Mouse (Mus musculus) midbrain, embryonic 11.5 days (tissue): Measurements from ENCODE around the gene Cab39l. TPM values are rescaled to one million over a fixed set of nuclear protein-coding genes. Genes with fewer than 3 reads are reported as not detected.

Experiments
- ATAC-seq: fragments of 200-750 bp; cut with Nextera tagmentation; 2 replicates; pipeline ENCODE4 v1.8.0; 2017; ENCODE audit warnings: moderate TSS enrichment, moderate library complexity; ENCODE audit not compliant: low FRiP score
- DNase-seq: peaks from one replicate; pipeline ENCODE4 v3.0.0; 2015; ENCODE audit warnings: low spot score; ENCODE audit errors: missing footprints
- H3K27ac ChIP-seq: fragments of 300-500 bp; sonication (generic); 2 replicates; pipeline ENCODE4 v1.5.1; 2014; ENCODE audit warnings: low read depth, low read length
- H3K27me3 ChIP-seq: fragments of 300-500 bp; sonication (generic); 2 replicates; pipeline ENCODE4 v1.6.1; 2014; ENCODE audit warnings: mild to moderate bottlenecking, low read length, moderate library complexity, mixed read lengths; ENCODE audit not compliant: control insufficient read depth, insufficient read depth
- H3K36me3 ChIP-seq: fragments of 300-500 bp; sonication (generic); 2 replicates; pipeline ENCODE4 v1.6.1; 2014; ENCODE audit warnings: mild to moderate bottlenecking, low read length, moderate library complexity, mixed read lengths; ENCODE audit not compliant: control insufficient read depth, insufficient read depth
- H3K4me1 ChIP-seq: fragments of 300-500 bp; sonication (generic); 2 replicates; pipeline ENCODE4 v1.6.1; 2014; ENCODE audit warnings: low read length; ENCODE audit not compliant: control insufficient read depth, insufficient read depth
- H3K4me2 ChIP-seq: fragments of 300-500 bp; sonication (generic); 2 replicates; pipeline ENCODE4 v1.6.1; 2014; ENCODE audit warnings: mild to moderate bottlenecking, moderate library complexity
- H3K4me3 ChIP-seq: fragments of 300-500 bp; sonication (generic); 2 replicates; pipeline ENCODE4 v1.5.1; 2014; ENCODE audit warnings: low read depth, low read length
- H3K9ac ChIP-seq: fragments of 300-500 bp; sonication (generic); 2 replicates; pipeline ENCODE4 v1.6.1; 2014; ENCODE audit warnings: low read length
- H3K9me3 ChIP-seq: fragments of 300-500 bp; sonication (generic); 2 replicates; pipeline ENCODE4 v1.6.1; 2016; ENCODE audit warnings: low read length; ENCODE audit not compliant: control insufficient read depth
- WGBS: fragments of 180-500 bp; shearing (Covaris S2); extraction: QIAGEN DNeasy Blood & Tissue Kit; methylation state at CpG from one replicate; pipeline ENCODE4 v1.1.7; 2014; 5-methylcytosine and 5-hydroxymethylcytosine counted together
- polyA plus RNA-seq: library from polyadenylated mRNA; unstranded; fragments of >200 nt; fragmentation: Nextera tagmentation; extraction: Ambion mirVana; gene quantifications from 2 replicates; pipeline ENCODE4 v1.2.1, GENCODE M21; 2014

Cab39l gene
- polyA plus RNA-seq, 1 experiment from 2014 or later = 47.3 TPM

DNA sequence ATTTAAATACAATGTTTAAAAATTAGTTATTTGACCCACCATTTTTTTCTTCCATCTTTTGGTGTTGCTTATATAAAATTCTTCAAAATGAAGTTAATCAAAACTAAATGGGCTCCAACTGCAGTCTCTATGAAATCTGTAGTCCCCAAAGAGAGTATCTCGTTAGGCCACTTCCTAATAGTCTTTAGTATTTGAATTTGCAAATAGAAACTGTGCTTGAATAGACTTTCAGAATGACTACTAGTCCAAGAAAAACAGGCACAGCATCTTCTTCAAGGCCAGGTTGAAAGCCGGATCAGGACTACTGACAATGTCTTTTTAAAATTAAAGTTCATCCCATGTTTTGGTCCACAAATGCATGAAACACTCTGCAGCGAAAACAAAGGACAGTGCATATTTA lies 3.4 kb upstream of the Cab39l start:
- 94% methylated on average over 3 of the region's 3 CpGs for WGBS
- Histone ChIP-seq H3K27me3 (no peaks in the 10 kb centered on the region), H3K36me3 (no peaks in the 10 kb centered on the region), H3K9ac (no peak overlapping the region), H3K4me3 (no peak overlapping the region), H3K9me3 (no peaks in the 10 kb centered on the region), H3K4me2 (no peak overlapping the region), H3K4me1 (no peaks in the 10 kb centered on the region), H3K27ac (no peak overlapping the region)
- ATAC-seq (no peak), DNase-seq (no peak)

DNA sequence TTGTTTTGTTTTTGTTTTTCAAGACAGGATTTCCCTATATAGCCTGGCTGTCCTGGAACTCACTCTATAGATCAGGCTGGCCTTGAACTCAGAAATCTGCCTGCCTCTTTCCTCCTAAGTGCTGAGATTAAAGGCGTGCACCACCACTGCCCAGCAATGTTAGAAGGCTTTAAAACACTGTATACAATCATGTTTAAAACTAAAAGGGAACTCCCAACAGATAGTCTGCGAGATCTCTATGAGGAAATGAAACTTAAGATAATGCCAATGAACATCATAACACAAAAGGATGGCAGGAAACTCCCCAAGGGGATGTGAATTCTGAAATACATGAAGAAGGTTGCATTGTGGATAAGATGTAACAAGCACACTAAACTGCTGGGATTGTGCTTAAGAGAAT lies 2.3 kb upstream of the Cab39l start:
- H3K27ac ChIP-seq = no peak overlapping the region
- H3K9ac ChIP-seq = no peak overlapping the region
- no peak overlapping the region for H3K4me3 ChIP-seq
- H3K9me3 ChIP-seq = no peaks in the 10 kb centered on the region
- 88% methylated on average over 2 of the region's 2 CpGs for WGBS
- H3K36me3 ChIP-seq = no peaks in the 10 kb centered on the region
- no peaks in the 10 kb centered on the region for H3K4me1 ChIP-seq
- no peak for DNase-seq
- H3K4me2 ChIP-seq = no peak overlapping the region
- no peaks in the 10 kb centered on the region for H3K27me3 ChIP-seq
- ATAC-seq = no peak

DNA sequence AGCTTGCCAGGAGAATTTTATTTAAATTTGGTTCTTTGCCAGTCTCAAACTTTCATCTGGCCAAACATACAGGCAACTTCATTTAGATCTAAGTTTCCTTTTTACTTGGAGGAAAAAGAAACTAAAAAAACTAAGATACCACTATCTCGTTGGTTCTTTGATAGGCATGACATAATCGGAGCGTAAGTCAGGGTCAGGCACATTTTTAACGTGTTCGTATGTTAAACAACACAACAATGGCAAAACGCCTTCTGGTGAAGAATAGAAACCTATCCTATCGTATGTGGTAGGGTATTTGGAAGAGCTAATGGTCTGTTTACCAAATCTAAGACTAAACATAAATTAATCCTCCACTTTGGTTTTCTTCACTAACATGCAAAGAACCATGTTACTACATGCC lies 733 bp upstream of the Cab39l start:
- no peaks in the 10 kb centered on the region for H3K4me1 ChIP-seq
- no peak for ATAC-seq
- no peaks in the 10 kb centered on the region for H3K27me3 ChIP-seq
- no peak overlapping the region for H3K27ac ChIP-seq
- peak overlapping the region; percentile 78 for H3K9ac ChIP-seq
- DNase-seq = peak; percentile 85
- H3K4me2 ChIP-seq = peak overlapping the region; percentile 59
- 29% methylated on average over 7 of the region's 7 CpGs for WGBS
- H3K36me3 ChIP-seq = no peaks in the 10 kb centered on the region
- H3K9me3 ChIP-seq = no peaks in the 10 kb centered on the region
- peak overlapping the region; percentile 68 for H3K4me3 ChIP-seq

DNA sequence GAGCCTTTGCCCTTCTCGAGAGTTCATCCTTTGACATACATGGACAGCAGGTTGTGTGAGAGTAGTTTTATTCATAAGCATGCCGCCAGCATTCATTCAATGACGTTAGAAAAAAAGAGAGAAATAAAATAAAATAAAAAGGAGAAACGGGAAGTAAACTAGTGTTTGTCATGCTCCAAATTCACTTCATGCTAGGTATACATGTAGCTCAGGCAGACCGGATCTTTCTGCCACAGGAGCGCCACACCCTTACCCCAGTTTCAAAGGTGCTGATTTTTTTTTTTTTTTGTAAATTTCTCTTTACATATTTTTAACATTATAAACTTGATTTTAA lies 667 bp downstream of the Cab39l start:
- no peaks in the 10 kb centered on the region for H3K27me3 ChIP-seq
- ATAC-seq (no peak), DNase-seq (no peak)
- peak overlapping the region; percentile 68 for H3K4me3 ChIP-seq
- no peaks in the 10 kb centered on the region for H3K4me1 ChIP-seq
- H3K27ac ChIP-seq = peak overlapping the region; percentile 64; the same call in 1 of the 2 replicates
- 12% methylated on average over 6 of the region's 6 CpGs for WGBS
- H3K9ac ChIP-seq = peak overlapping the region; percentile 78
- no peaks in the 10 kb centered on the region for H3K36me3 ChIP-seq
- peak overlapping the region; percentile 59 for H3K4me2 ChIP-seq
- no peaks in the 10 kb centered on the region for H3K9me3 ChIP-seq

DNA sequence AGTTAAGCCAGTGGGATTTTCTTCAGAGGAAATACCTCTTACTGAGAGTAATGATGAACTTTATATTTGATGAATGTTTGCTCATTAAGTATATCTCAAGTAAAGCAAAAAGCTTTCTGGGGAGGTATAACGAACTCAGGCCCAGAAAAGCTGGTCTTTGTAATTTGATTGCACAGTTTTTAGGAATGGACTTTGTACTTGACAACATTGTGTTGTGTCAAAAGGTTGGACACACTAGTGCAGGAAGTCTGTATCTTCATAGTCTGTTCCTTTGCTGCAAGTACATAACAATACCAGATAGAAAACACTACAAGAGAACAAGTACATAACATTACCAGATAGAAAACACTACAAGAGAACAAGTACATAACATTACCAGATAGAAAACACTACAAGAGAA lies 4.6 kb downstream of the Cab39l start:
- no peaks in the 10 kb centered on the region for H3K27me3 ChIP-seq
- DNase-seq (no peak), ATAC-seq (no peak)
- H3K4me3 ChIP-seq = no peak overlapping the region
- no peak overlapping the region for H3K4me2 ChIP-seq
- peaks cover 6% of the 10 kb centered on the region for H3K9me3 ChIP-seq
- no peak overlapping the region for H3K27ac ChIP-seq
- H3K9ac ChIP-seq = no peak overlapping the region
- H3K36me3 ChIP-seq = no peaks in the 10 kb centered on the region
- WGBS = 88% methylated on average over 1 of the region's 1 CpGs
- no peaks in the 10 kb centered on the region for H3K4me1 ChIP-seq

DNA sequence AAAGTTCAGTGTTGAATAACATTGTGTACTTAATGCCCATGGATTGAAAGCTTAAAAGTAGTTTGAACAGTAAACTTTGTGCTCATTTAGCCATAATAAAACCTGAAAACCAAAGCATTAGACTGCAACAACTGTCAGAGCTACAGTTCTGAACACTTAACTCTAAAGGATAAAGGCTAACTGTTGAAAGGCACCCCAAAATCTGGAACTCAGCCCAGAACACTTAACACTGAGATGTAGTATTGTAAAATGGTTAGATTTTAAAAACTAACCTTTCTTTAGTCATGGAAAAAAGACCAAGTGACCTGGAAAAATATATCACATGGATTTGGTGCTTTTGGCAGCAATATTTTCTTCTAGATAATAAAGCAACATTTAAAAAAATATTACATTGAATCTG lies 7.2 kb downstream of the Cab39l start:
- no peak for ATAC-seq
- no peak overlapping the region for H3K4me2 ChIP-seq

DNA sequence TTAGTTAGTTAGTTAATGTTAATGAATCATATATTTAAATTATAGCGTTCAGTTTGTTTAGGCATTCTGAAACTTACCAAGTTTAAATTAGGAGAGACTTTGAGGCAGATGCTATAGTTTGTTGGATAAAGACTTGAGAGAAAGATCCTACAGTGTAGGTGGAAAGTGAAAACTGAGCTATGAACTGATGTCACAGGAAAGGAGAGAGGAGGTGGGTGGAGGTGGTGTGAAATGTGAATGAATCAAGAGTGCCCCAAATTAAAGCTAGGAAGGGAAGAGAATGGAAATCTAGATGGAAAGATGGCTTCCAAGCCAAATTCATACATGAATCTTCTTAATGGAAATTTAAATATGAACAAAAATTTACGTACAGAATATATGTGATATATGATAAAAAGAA lies 25.7 kb downstream of the Cab39l start:
- no peak for ATAC-seq
- H3K36me3 ChIP-seq = no peaks in the 10 kb centered on the region
- 89% methylated on average over 2 of the region's 2 CpGs for WGBS
- no peaks in the 10 kb centered on the region for H3K4me1 ChIP-seq
- no peak overlapping the region for H3K4me2 ChIP-seq
- no peaks in the 10 kb centered on the region for H3K27me3 ChIP-seq
- H3K4me3 ChIP-seq = no peak overlapping the region
- H3K9ac ChIP-seq = no peak overlapping the region
- no peak for DNase-seq
- H3K9me3 ChIP-seq = no peaks in the 10 kb centered on the region
- H3K27ac ChIP-seq = no peak overlapping the region

More for the DNA sequence above, 7.2 kb downstream of the Cab39l start:
- Histone ChIP-seq H3K9me3 (peaks cover 6% of the 10 kb centered on the region), H3K4me3 (no peak overlapping the region), H3K27ac (no peak overlapping the region), H3K36me3 (no peaks in the 10 kb centered on the region), H3K4me1 (no peaks in the 10 kb centered on the region), H3K9ac (no peak overlapping the region), H3K27me3 (no peaks in the 10 kb centered on the region)
- DNase-seq = no peak

DNA sequence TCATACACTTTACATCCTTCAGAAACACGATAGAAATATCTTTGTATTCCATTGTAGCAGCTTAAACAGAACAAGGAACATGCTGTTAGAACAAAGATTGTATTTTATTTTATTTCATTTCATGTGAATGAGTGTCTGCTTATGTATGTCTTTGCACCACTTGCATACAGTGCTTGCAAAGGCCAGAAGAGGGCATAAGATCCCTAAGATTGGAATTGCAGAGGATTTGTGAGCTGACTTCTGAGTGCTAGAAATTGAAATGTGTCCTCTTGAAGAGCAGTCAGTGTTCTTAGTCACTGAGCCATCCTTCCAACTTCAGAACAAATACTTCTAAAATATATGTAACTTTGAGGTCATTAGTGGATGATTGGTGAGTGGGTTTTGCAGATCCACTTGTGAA lies 27.0 kb downstream of the Cab39l start:
- H3K9me3 ChIP-seq = no peaks in the 10 kb centered on the region
- H3K36me3 ChIP-seq = no peaks in the 10 kb centered on the region
- 64% methylated on average over 1 of the region's 1 CpGs for WGBS
- no peak overlapping the region for H3K4me2 ChIP-seq
- H3K4me3 ChIP-seq = no peak overlapping the region
- H3K4me1 ChIP-seq = no peaks in the 10 kb centered on the region
- DNase-seq (no peak), ATAC-seq (no peak)
- H3K27ac ChIP-seq = no peak overlapping the region
- no peaks in the 10 kb centered on the region for H3K27me3 ChIP-seq
- H3K9ac ChIP-seq = no peak overlapping the region

DNA sequence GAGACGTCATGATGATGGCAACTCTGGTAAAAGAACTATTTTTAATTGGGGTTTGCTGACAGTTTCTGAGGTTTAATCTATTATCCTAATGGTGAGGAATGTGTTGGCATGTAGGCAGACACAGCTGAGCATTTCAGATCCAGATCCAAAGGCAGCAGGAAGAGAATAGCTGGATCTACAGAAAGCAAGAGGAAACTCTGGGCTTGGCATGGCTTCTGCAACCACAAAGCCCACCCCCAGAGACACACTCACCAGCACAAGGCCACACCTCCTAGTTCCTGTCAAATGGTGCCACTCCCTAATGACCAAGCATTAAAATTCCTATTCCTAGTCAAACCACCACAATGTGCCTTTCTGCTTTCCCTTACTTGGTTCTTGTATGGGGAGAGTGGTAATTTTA lies 30.0 kb downstream of the Cab39l start:
- Histone ChIP-seq H3K9ac (no peak overlapping the region), H3K9me3 (no peaks in the 10 kb centered on the region), H3K27me3 (no peaks in the 10 kb centered on the region), H3K4me2 (no peak overlapping the region), H3K36me3 (no peaks in the 10 kb centered on the region), H3K4me3 (no peak overlapping the region), H3K27ac (no peak overlapping the region), H3K4me1 (no peaks in the 10 kb centered on the region)
- ATAC-seq = no peak
- 93% methylated on average over 1 of the region's 1 CpGs for WGBS
- DNase-seq = no peak

DNA sequence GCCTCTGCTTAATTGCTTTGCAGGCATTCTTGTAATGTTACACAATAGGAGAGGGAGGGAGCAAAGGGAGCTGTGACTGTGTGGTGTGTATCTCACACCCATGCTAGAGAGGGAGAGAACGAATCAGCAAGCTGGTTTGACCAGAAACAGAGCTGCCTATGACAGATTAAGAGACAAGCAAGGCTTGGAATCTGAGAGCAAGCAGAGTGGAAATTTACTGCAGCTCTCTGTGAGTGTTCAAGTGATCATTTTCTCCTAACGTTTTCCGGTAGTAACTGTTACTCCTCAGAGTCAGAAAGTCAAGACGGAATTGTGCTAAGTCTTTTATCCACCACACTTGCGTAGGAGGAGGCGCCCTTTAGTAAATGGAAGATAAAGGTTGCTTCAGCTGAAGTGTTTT lies 37.9 kb downstream of the Cab39l start:
- 77% methylated on average over 6 of the region's 6 CpGs for WGBS
- no peaks in the 10 kb centered on the region for H3K27me3 ChIP-seq
- H3K4me2 ChIP-seq = no peak overlapping the region
- no peaks in the 10 kb centered on the region for H3K36me3 ChIP-seq
- H3K4me3 ChIP-seq = no peak overlapping the region
- DNase-seq (no peak), ATAC-seq (no peak)
- no peak overlapping the region for H3K9ac ChIP-seq
- no peaks in the 10 kb centered on the region for H3K9me3 ChIP-seq
- no peaks in the 10 kb centered on the region for H3K4me1 ChIP-seq
- H3K27ac ChIP-seq = no peak overlapping the region
